Mouse (Mus musculus) G1E (cell line): ENCODE data around the gene Vsig1.

Experiments used
- CTCF ChIP-seq: IDR thresholded peaks from 2 replicates; pipeline ENCODE4 v1.5.1; 2012; ENCODE audit warnings: low read depth, low read length, inconsistent platforms, mixed read lengths
- GATA1 ChIP-seq: IDR thresholded peaks from 2 replicates; pipeline ENCODE4 v1.6.1; 2012; ENCODE audit warnings: borderline replicate concordance, low read length, inconsistent platforms, mixed read lengths
- GATA2 ChIP-seq: IDR thresholded peaks from 2 replicates; pipeline ENCODE4 v1.6.1; 2012; ENCODE audit warnings: low read depth, low read length, inconsistent platforms, borderline replicate concordance
- POLR2AphosphoS5 ChIP-seq: IDR thresholded peaks from 2 replicates; pipeline ENCODE4 v1.6.1; 2012; ENCODE audit warnings: low read depth, low read length, inconsistent platforms; ENCODE audit not compliant: insufficient replicate concordance
- TAL1 ChIP-seq: conservative IDR thresholded peaks from 2 replicates; pipeline ENCODE4 v1.6.1; 2012; ENCODE audit warnings: low read depth, low read length, inconsistent platforms, mixed read lengths

- TF ChIP-seq GATA1 (no peak), CTCF (no peak), TAL1 (no peak), POLR2AphosphoS5 (no peak), GATA2 (no peak)
These were observed 20.2 kb upstream of the Vsig1 start for GRCm38 (mm10) chrX:140887193-140887592.
